Mouse (Mus musculus) heart, embryonic 16.5 days (tissue): Measurements from ENCODE around the gene H2-Ab1. TPM values are rescaled to one million over a fixed set of nuclear protein-coding genes. Genes with fewer than 3 reads are reported as not detected.

Experiments
- ATAC-seq: fragments of 200-750 bp; cut with Nextera tagmentation; replicated peaks from 2 replicates; pipeline ENCODE4 v1.8.0; 2017; ENCODE audit warnings: moderate number of reproducible peaks; ENCODE audit not compliant: insufficient read depth, low FRiP score; ENCODE audit errors: extremely low read depth
- H3K27ac ChIP-seq: fragments of 300-500 bp; sonication (generic); 2 replicates; pipeline ENCODE4 v1.5.1; 2014; ENCODE audit warnings: mild to moderate bottlenecking, low read length, control low read depth, moderate library complexity
- H3K27me3 ChIP-seq: fragments of 300-500 bp; sonication (generic); 2 replicates; pipeline ENCODE4 v1.6.1; 2014; ENCODE audit warnings: low read length, mixed read lengths; ENCODE audit not compliant: control insufficient read depth, insufficient read depth
- H3K36me3 ChIP-seq: fragments of 300-500 bp; sonication (generic); 2 replicates; pipeline ENCODE4 v1.6.1; 2014; ENCODE audit not compliant: control insufficient read depth, insufficient read depth
- H3K4me1 ChIP-seq: fragments of 300-500 bp; sonication (generic); 2 replicates; pipeline ENCODE4 v1.6.1; 2014; ENCODE audit warnings: low read length, mixed read lengths; ENCODE audit not compliant: control insufficient read depth, insufficient read depth
- H3K4me2 ChIP-seq: fragments of 300-500 bp; sonication (generic); 2 replicates; pipeline ENCODE4 v1.6.1; 2014; ENCODE audit warnings: low read depth, mild to moderate bottlenecking, control low read depth, low read length
- H3K4me3 ChIP-seq: fragments of 300-500 bp; sonication (generic); 2 replicates; pipeline ENCODE4 v1.5.1; 2014; ENCODE audit warnings: mild to moderate bottlenecking, control low read depth, low read length
- H3K9ac ChIP-seq: fragments of 300-500 bp; sonication (generic); 2 replicates; pipeline ENCODE4 v1.6.1; 2014; ENCODE audit warnings: low read length, control low read depth
- H3K9me3 ChIP-seq: fragments of 300-500 bp; sonication (generic); replicated peaks from 2 replicates; pipeline ENCODE4 v1.6.1; 2016; ENCODE audit warnings: low read length; ENCODE audit not compliant: control insufficient read depth
- WGBS: fragments of 180-500 bp; shearing (Covaris S2); extraction: QIAGEN DNeasy Blood & Tissue Kit; methylation state at CpG from one replicate; pipeline ENCODE4 v1.1.7; 2014; 5-methylcytosine and 5-hydroxymethylcytosine counted together
- polyA plus RNA-seq: library from polyadenylated mRNA; unstranded; fragments of >200 nt; fragmentation: Nextera tagmentation; extraction: Ambion mirVana; gene quantifications from 2 replicates; pipeline ENCODE4 v1.2.1, GENCODE M21; 2015

H2-Ab1 gene
- polyA plus RNA-seq, 1 experiment from 2014 or later = 172 TPM

DNA sequence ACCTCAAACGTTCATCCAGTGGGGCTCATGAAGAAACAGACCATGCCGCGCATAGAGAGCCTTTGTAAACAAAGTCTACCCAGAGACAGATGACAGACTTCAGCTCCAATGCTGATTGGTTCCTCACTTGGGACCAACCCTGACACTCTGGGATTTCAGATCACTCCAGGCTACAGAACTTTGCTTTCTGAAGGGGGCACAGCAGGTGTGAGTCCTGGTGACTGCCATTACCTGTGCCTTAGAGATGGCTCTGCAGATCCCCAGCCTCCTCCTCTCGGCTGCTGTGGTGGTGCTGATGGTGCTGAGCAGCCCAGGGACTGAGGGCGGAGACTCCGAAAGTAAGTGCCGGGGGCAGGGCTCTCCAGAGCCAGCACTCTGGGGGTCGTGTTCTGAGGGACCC, 5.6 kb downstream of the H2-Ab1 start:
- H3K4me1 ChIP-seq = peaks cover 10% of the 10 kb centered on the region; the same call in 1 of the 2 replicates
- H3K9me3 ChIP-seq = no peaks in the 10 kb centered on the region
- under 1% methylated on average over 8 of the region's 8 CpGs for WGBS
- peak overlapping the region; percentile 61 for H3K9ac ChIP-seq
- H3K4me3 ChIP-seq = peak overlapping the region; percentile 65
- H3K27ac ChIP-seq = no peak overlapping the region
- peak; percentile 71 for ATAC-seq
- no peaks in the 10 kb centered on the region for H3K36me3 ChIP-seq
- peak overlapping the region; percentile 99 for H3K4me2 ChIP-seq
- H3K27me3 ChIP-seq = peaks cover 13% of the 10 kb centered on the region

GRCm38 (mm10) chr17:34263811-34264371, 6.4 kb downstream of the H2-Ab1 start:
- Histone ChIP-seq H3K4me2 (peak overlapping the region; percentile 99), H3K9ac (peak overlapping the region; percentile 61; the same call in 1 of the 2 replicates)

DNA sequence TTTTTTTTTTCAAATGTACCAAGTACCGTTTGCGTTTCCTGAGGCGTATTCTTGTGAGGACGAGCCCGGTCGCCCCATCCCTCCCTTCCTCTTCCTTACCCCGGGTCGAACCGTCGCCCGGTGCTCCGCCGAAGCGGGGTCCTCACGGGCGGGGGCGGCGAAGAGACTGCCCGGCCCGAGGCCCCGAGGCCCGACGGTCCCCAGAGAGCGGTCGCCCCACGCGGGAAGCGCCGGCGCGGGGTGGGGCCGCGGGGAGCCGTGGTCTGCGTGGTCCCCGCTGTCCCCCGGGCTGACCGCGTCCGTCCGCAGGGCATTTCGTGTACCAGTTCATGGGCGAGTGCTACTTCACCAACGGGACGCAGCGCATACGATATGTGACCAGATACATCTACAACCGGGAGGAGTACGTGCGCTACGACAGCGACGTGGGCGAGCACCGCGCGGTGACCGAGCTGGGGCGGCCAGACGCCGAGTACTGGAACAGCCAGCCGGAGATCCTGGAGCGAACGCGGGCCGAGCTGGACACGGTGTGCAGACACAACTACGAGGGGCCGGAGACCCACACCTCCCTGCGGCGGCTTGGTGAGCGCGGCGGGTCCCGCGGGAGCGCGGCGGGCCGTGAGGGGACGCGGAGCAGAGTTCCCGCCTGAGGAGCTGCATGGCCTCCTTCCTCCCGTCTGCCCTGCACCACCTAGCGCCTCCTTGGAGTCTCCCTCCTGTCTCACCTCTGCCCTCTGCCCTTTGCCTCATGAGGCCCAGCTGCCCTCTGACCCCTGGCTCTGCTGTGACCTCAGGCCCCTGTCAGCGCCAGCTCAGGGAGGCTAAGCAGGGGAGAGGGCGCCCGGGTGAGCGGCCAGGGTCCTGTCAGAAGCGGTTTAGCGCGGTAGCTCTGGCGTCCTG, 7.2 kb downstream of the H2-Ab1 start:
- no peak for ATAC-seq
- Histone ChIP-seq H3K27ac (no peak overlapping the region), H3K4me1 (peaks cover 10% of the 10 kb centered on the region; the same call in 1 of the 2 replicates), H3K9ac (peak overlapping the region; percentile 76), H3K27me3 (peaks cover 13% of the 10 kb centered on the region), H3K4me2 (peak overlapping the region; percentile 99), H3K9me3 (no peaks in the 10 kb centered on the region), H3K4me3 (peak overlapping the region; percentile 65), H3K36me3 (no peaks in the 10 kb centered on the region)
- WGBS = under 1% methylated on average over 93 of the region's 93 CpGs

More at GRCm38 (mm10) chr17:34263811-34264371, 6.4 kb downstream of the H2-Ab1 start:
- Histone ChIP-seq H3K4me3 (peak overlapping the region; percentile 65), H3K27me3 (peaks cover 13% of the 10 kb centered on the region), H3K9me3 (no peaks in the 10 kb centered on the region), H3K27ac (no peak overlapping the region), H3K4me1 (peaks cover 10% of the 10 kb centered on the region; the same call in 1 of the 2 replicates), H3K36me3 (no peaks in the 10 kb centered on the region)
- WGBS = 6% methylated on average over 14 of the region's 14 CpGs
- ATAC-seq = no peak

- H3K27ac ChIP-seq = no peak overlapping the region
- 64% methylated on average over 2 of the region's 2 CpGs for WGBS
- peaks cover 10% of the 10 kb centered on the region; the same call in 1 of the 2 replicates for H3K4me1 ChIP-seq
- H3K4me3 ChIP-seq = no peak overlapping the region
- H3K27me3 ChIP-seq = peaks cover 13% of the 10 kb centered on the region
- no peaks in the 10 kb centered on the region for H3K9me3 ChIP-seq
- no peaks in the 10 kb centered on the region for H3K36me3 ChIP-seq
- no peak overlapping the region for H3K9ac ChIP-seq
- no peak overlapping the region for H3K4me2 ChIP-seq
- no peak for ATAC-seq
These were observed 10.8 kb downstream of the H2-Ab1 start for GRCm38 (mm10) chr17:34268262-34268661.

DNA sequence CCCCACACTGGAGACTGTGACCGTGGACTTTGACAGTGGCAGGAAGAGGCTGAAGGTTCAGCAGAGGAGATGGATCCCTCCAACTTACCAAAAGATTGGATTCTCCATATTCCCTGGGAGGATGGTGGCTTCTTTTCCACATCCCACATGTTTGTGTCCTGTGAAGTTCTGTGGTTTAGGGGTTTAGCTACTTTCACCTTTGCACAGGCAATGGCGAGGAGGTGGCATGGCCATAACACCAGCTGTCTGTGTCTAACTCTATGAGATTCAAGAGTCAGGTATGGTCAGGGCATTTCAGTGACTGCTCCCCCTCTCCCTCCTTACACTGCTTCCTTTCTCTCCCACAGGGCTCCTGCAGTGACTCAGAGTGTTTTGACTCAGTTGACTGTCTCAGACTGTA, 11.3 kb downstream of the H2-Ab1 start:
- peaks cover 8% of the 10 kb centered on the region; the same call in 1 of the 2 replicates for H3K4me1 ChIP-seq
- no peak for ATAC-seq
- H3K4me3 ChIP-seq = no peak overlapping the region
- peaks cover 9% of the 10 kb centered on the region for H3K27me3 ChIP-seq
- WGBS = 86% methylated on average over 2 of the region's 2 CpGs
- no peak overlapping the region for H3K27ac ChIP-seq
- H3K9me3 ChIP-seq = no peaks in the 10 kb centered on the region
- H3K4me2 ChIP-seq = no peak overlapping the region
- H3K36me3 ChIP-seq = no peaks in the 10 kb centered on the region
- H3K9ac ChIP-seq = no peak overlapping the region

GRCm38 (mm10) chr17:34269817-34270216, 12.3 kb downstream of the H2-Ab1 start:
- no peak overlapping the region for H3K4me3 ChIP-seq
- peaks cover 6% of the 10 kb centered on the region for H3K27me3 ChIP-seq
- H3K27ac ChIP-seq = no peak overlapping the region
- H3K9ac ChIP-seq = no peak overlapping the region
- ATAC-seq = no peak
- no peaks in the 10 kb centered on the region for H3K9me3 ChIP-seq
- H3K36me3 ChIP-seq = no peaks in the 10 kb centered on the region
- 71% methylated on average over 4 of the region's 4 CpGs for WGBS
- H3K4me2 ChIP-seq = no peak overlapping the region
- 0 out of 2 replicates have a peak, but pooled peaks cover 2% of the 10 kb centered on the region for H3K4me1 ChIP-seq

DNA sequence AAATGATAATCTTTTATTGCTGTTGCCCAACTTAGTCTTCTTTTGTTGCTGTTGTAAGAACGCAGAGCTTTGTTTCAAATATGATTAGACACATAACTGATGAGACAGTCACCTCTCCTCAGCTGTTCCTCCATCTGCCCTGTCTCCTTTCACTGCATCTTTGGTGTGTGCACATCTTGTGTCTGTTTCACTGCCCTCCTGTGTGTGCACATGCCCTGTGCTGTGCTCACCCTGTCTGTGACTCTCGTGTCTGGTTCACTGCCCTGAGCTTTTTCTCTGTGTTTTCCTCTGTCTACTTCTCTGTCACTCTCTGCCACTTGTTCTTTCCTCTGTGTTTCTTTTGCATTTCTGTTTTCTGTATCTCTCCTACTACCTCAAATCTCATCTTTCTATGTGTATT, 12.7 kb downstream of the H2-Ab1 start:
- Histone ChIP-seq H3K9ac (no peak overlapping the region), H3K4me2 (no peak overlapping the region), H3K9me3 (no peaks in the 10 kb centered on the region), H3K27me3 (peaks cover 2% of the 10 kb centered on the region; the same call in 1 of the 2 replicates), H3K27ac (no peak overlapping the region), H3K36me3 (no peaks in the 10 kb centered on the region), H3K4me1 (no peaks in the 10 kb centered on the region), H3K4me3 (no peak overlapping the region)
- 75% methylated on average over 2 of the region's 2 CpGs for WGBS
- no peak for ATAC-seq

DNA sequence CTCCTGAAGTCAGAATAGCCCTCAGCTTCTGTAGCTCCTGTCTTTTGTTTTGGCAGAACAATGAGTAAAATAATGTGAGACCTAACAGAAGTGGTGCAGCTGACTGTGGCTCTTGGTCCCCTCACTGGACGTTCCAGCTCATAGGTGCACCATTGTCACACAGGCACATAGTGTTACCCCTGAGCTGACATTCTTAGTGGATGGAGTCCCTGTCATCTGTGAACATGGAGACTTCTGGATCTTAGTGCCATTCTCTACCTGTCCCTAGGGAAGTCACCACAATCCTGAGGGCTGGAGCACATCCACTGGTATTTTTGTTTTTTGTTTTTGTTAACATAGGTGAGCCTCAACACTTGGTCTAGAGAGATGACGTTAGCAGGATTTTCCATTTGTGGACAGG, 13.5 kb downstream of the H2-Ab1 start:
- ATAC-seq = no peak
- Histone ChIP-seq H3K27ac (no peak overlapping the region), H3K9ac (no peak overlapping the region), H3K9me3 (no peaks in the 10 kb centered on the region), H3K36me3 (no peaks in the 10 kb centered on the region), H3K27me3 (no peaks in the 10 kb centered on the region), H3K4me3 (no peak overlapping the region), H3K4me2 (no peak overlapping the region), H3K4me1 (no peaks in the 10 kb centered on the region)
- WGBS = 68% methylated on average over 2 of the region's 2 CpGs

GRCm38 (mm10) chr17:34272102-34272501, 14.6 kb downstream of the H2-Ab1 start:
- H3K4me2 ChIP-seq = no peak overlapping the region
- no peaks in the 10 kb centered on the region for H3K4me1 ChIP-seq
- no peak overlapping the region for H3K9ac ChIP-seq
- no peak overlapping the region for H3K27ac ChIP-seq
- peaks cover 2% of the 10 kb centered on the region; the same call in 1 of the 2 replicates for H3K9me3 ChIP-seq
- no peak overlapping the region for H3K4me3 ChIP-seq
- no peak for ATAC-seq
- H3K27me3 ChIP-seq = no peaks in the 10 kb centered on the region
- 82% methylated on average over 1 of the region's 1 CpGs for WGBS
- H3K36me3 ChIP-seq = no peaks in the 10 kb centered on the region
